Mouse (Mus musculus) limb, embryonic 13.5 days (tissue): ENCODE data around the gene Acot10. TPM values are rescaled to one million over a fixed set of nuclear protein-coding genes. Genes with fewer than 3 reads are reported as not detected.

Experiments
- polyA plus RNA-seq: library from polyadenylated mRNA; unstranded; fragments of >200 nt; fragmentation: Nextera tagmentation; extraction: Ambion mirVana; gene quantifications from 2 replicates; pipeline ENCODE4 v1.2.1, GENCODE M21; 2015

The Acot10 gene
- polyA plus RNA-seq, 1 experiment from 2014 or later: 0.20 TPM

Other genes starting within 250 kb of the Acot10 start
- 0.36 and 0.38 TPM in 2 replicates for gene Cdh12, start 217.5 kb downstream of the Acot10 start, polyA plus RNA-seq